Mouse (Mus musculus) heart, adult 8-10 months (tissue): ENCODE data around the gene Fam221b. TPM values are rescaled to one million over a fixed set of nuclear protein-coding genes. Genes with fewer than 3 reads are reported as not detected.
A peak's percentile ranks its signal among the peaks of the same experiment; 100 is the strongest.

Source experiments
- DNase-seq: peaks from one replicate; pipeline ENCODE4 v3.0.0; 2022; ENCODE audit warnings: low spot score
- total RNA-seq, 4 experiments: library from RNA; stranded (reverse); gene quantifications; 2 replicates each; pipeline ENCODE4 v1.2.4; 2022

Gene Fam221b
- under 1 TPM; 0.14 to 0.38 (median 0.28) TPM for total RNA-seq

- DNase-seq, result peak; percentile 86
Observed at GRCm38 (mm10) chr4:43668782-43669427, at the start of gene Fam221b, which contains the start of gene Tmem8b. TSS of gene Fam221b (minus strand) at chr4:43669145. TSS of gene Tmem8b (plus strand) at chr4:43668971.

- DNase-seq, result no peak
Observed at GRCm38 (mm10) chr4:43713652-43714219, 44.8 kb upstream of the Fam221b start.

GRCm38 (mm10) chr4:43711821-43712220 is 42.9 kb upstream of the Fam221b start:
- DNase-seq, result peak; percentile 80

GRCm38 (mm10) chr4:43709869-43710268 is 40.9 kb upstream of the Fam221b start, which contains the start of gene Olfr71:
TSS of gene Olfr71 (minus strand) at chr4:43710255.
- DNase-seq, result no peak

GRCm38 (mm10) chr4:43705991-43706390 is 37.0 kb upstream of the Fam221b start:
- no peak for DNase-seq

- peak; percentile 11 for DNase-seq
Observed at GRCm38 (mm10) chr4:43703851-43704250, 34.9 kb upstream of the Fam221b start.

GRCm38 (mm10) chr4:43703439-43703838 is 34.5 kb upstream of the Fam221b start:
- DNase-seq, result no peak

GRCm38 (mm10) chr4:43700707-43701106 is 31.8 kb upstream of the Fam221b start, which contains the start of gene Olfr70:
TSS of gene Olfr70 (minus strand) at chr4:43700807.
- DNase-seq, result no peak

GRCm38 (mm10) chr4:43696561-43696960 is 27.6 kb upstream of the Fam221b start:
- no peak for DNase-seq

GRCm38 (mm10) chr4:43695249-43695671 is 26.3 kb upstream of the Fam221b start:
- peak; percentile 32 for DNase-seq

GRCm38 (mm10) chr4:43694439-43695248 is 25.7 kb upstream of the Fam221b start:
- no peak for DNase-seq

- peak; percentile 19 for DNase-seq
Observed at GRCm38 (mm10) chr4:43693806-43694241, 24.9 kb upstream of the Fam221b start.

GRCm38 (mm10) chr4:43691026-43691425 is 22.1 kb upstream of the Fam221b start:
- no peak for DNase-seq

GRCm38 (mm10) chr4:43690021-43690420 is 21.1 kb upstream of the Fam221b start:
- DNase-seq, result no peak

GRCm38 (mm10) chr4:43679416-43680043 is 10.6 kb upstream of the Fam221b start:
- DNase-seq, result no peak

- DNase-seq, result no peak
Observed at GRCm38 (mm10) chr4:43678541-43678940, 9.6 kb upstream of the Fam221b start.

- DNase-seq, result no peak
Observed at GRCm38 (mm10) chr4:43675608-43676007, 6.7 kb upstream of the Fam221b start.

GRCm38 (mm10) chr4:43674974-43675373 is 6.0 kb upstream of the Fam221b start:
- DNase-seq, result no peak

- no peak for DNase-seq
Observed at GRCm38 (mm10) chr4:43673703-43674102, 4.8 kb upstream of the Fam221b start.

GRCm38 (mm10) chr4:43672070-43672469 is 3.1 kb upstream of the Fam221b start:
- DNase-seq, result peak; percentile 89

GRCm38 (mm10) chr4:43669428-43669794 is 466 bp upstream of the Fam221b start:
- peak; percentile 64 for DNase-seq

GRCm38 (mm10) chr4:43666412-43666811 is 2.5 kb downstream of the Fam221b start:
- DNase-seq, result no peak
